Mouse (Mus musculus): Measurements from ENCODE around the gene Slc26a1.

Gene Slc26a1

DNA sequence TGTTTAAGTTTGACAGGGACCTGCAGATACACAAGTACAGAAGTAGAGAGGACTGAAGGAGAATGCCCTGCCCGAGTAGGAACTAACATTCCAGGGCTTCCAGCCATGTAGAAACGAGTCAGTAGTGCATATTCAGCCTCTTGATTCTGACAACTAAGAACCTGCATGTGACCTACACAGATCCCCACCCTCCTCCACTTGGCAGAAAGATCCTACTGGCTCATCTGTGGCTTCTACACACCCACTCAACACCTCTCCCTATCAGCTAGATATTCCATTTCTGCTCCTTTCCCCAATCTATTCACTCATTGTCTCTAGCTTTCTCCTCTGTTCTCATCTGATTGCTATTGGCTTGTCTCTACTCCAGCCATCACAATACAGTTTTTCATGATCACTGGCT lies 53.5 kb downstream of the Slc26a1 start:
- DNase-seq (ENCODE audit: low spot score in 2 of 2): no peak
